Mouse (Mus musculus) megakaryocyte progenitor cell, adult 5-6 weeks (primary cell): ENCODE data around the gene Gm6370. TPM values are rescaled to one million over a fixed set of nuclear protein-coding genes. Genes with fewer than 3 reads are reported as not detected.
"Not testable (repeated sequence)": the region's sequence is repeated elsewhere in the genome, so short reads cannot be mapped to it uniquely, and the experiment has no call there.

Experiments
- ATAC-seq: replicated peaks from 2 replicates; pipeline ENCODE4 v1.8.0; 2016; ENCODE audit warnings: mild to moderate bottlenecking, moderate TSS enrichment, inconsistent platforms; ENCODE audit not compliant: poor library complexity
- total RNA-seq, 2 experiments: library from RNA; stranded (forward) in 1 of 2; stranded (reverse) in 1 of 2; fragments of 157-497, 149-512 nt in 1 of 2; fragments of 200-1000 nt in 1 of 2; gene quantifications; 2 replicates each; pipeline versions ENCODE4 v1.2.3 to v1.2.4; 2015 to 2017

Gene Gm6370
- total RNA-seq (2015): not detected in 2 replicates
- total RNA-seq (2017): not detected in 2 replicates

- ATAC-seq: not testable (repeated sequence)
These were observed at the start of gene Gm6370 for GRCm38 (mm10) chr5:146491063-146491462. Gm6370 (plus strand) TSS chr5:146491363.

- ATAC-seq: no peak
These were observed 48.4 kb upstream of the Gm6370 start for GRCm38 (mm10) chr5:146442767-146443166.

GRCm38 (mm10) chr5:146446633-146447032 is 44.5 kb upstream of the Gm6370 start:
- no peak for ATAC-seq

- no peak for ATAC-seq
These were observed 39.4 kb upstream of the Gm6370 start for GRCm38 (mm10) chr5:146451592-146452254.

- no peak for ATAC-seq
These were observed 37.6 kb upstream of the Gm6370 start for GRCm38 (mm10) chr5:146453556-146453955.

- ATAC-seq: no peak
These were observed 29.6 kb upstream of the Gm6370 start for GRCm38 (mm10) chr5:146461612-146462011.

- ATAC-seq: no peak
These were observed 24.5 kb upstream of the Gm6370 start for GRCm38 (mm10) chr5:146466663-146467062.

GRCm38 (mm10) chr5:146468311-146468710 is 22.9 kb upstream of the Gm6370 start:
- no peak for ATAC-seq

- ATAC-seq: no peak
These were observed 20.3 kb upstream of the Gm6370 start for GRCm38 (mm10) chr5:146470821-146471220.

- ATAC-seq: no peak
These were observed 19.9 kb upstream of the Gm6370 start for GRCm38 (mm10) chr5:146471311-146471710.

GRCm38 (mm10) chr5:146471821-146472220 is 19.3 kb upstream of the Gm6370 start:
- no peak for ATAC-seq

GRCm38 (mm10) chr5:146479564-146479963 is 11.6 kb upstream of the Gm6370 start:
- ATAC-seq: 0 out of 2 replicates have a peak, but pooled peaks have one; percentile 37

GRCm38 (mm10) chr5:146481665-146482064 is 9.5 kb upstream of the Gm6370 start, which contains the start of gene Gm6408:
Gm6408 (plus strand) TSS chr5:146481965.
- ATAC-seq: not testable (repeated sequence)

GRCm38 (mm10) chr5:146488959-146489358 is 2.2 kb upstream of the Gm6370 start:
- ATAC-seq: not testable (repeated sequence)

- ATAC-seq: not testable (repeated sequence)
These were observed 10.9 kb downstream of the Gm6370 start, which contains the start of gene 4930449I24Rik for GRCm38 (mm10) chr5:146502099-146502498. 4930449I24Rik (plus strand) TSS chr5:146502399.

GRCm38 (mm10) chr5:146513823-146514222 is 22.7 kb downstream of the Gm6370 start, which contains the start of gene Gm3402:
Gm3402 (plus strand) TSS chr5:146514123.
- ATAC-seq: not testable (repeated sequence)

GRCm38 (mm10) chr5:146525501-146525900 is 34.3 kb downstream of the Gm6370 start, which contains the start of gene Gm3404:
Gm3404 (plus strand) TSS chr5:146525801.
- ATAC-seq: not testable (repeated sequence)

GRCm38 (mm10) chr5:146537347-146537746 is 46.2 kb downstream of the Gm6370 start, which contains the start of gene Gm3409:
Gm3409 (plus strand) TSS chr5:146537647.
- not testable (repeated sequence) for ATAC-seq
